Mouse (Mus musculus) adrenal gland, postnatal 36 days (tissue): ENCODE measurements around the gene Tdgf1. TPM values are rescaled to one million over a fixed set of nuclear protein-coding genes. Genes with fewer than 3 reads are reported as not detected.

ENCODE experiments used
- DNase-seq, 2 experiments: peaks; one replicate each; pipeline ENCODE4 v3.0.0; 2021; ENCODE audit warnings: mixed read lengths in 1 of 2
- microRNA-seq: library from miRNA; unstranded; fragments of <30 nt; microRNA quantifications from one replicate; pipeline ENCODE4 v1.2.0, GENCODE M21; 2021
- total RNA-seq, 2 experiments: library from RNA; stranded (reverse); gene quantifications; 2 replicates each; pipeline ENCODE4 v1.2.3; 2021

Gene Tdgf1
- total RNA-seq, 2 experiments from 2014 or later: not detected

DNA sequence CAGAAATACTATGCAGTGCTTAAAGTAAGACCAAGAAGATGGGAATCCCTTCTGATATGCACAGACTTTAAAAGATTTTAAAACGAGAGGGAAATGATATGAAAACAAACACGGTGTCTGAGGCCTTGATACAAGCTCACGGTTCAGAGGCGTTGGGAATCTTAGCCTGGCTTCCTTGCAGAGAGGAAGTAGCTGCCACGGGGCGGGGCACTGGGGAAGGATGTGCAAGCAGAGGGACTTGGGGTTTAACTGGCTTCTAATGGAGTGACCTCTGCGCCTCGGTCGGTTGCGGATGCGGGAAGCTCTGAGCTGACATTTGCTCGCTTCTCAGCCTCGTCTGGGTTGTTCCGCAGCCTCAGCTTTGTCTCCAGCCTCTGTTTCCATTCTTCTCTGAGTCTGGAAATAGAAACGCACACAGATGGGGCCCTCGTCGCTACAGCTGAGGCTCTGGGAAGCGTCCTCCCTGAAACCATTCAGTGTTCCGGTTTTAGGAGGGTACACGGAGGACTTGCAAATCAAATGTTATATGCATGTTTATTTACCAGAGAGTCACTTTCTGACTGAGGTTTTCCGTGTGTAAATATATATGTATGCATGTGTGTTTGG, 31.2 kb downstream of the Tdgf1 start:
- DNase-seq: no peak

GRCm38 (mm10) chr9:110909371-110909967, 36.5 kb downstream of the Tdgf1 start:
- no peak for DNase-seq

DNA sequence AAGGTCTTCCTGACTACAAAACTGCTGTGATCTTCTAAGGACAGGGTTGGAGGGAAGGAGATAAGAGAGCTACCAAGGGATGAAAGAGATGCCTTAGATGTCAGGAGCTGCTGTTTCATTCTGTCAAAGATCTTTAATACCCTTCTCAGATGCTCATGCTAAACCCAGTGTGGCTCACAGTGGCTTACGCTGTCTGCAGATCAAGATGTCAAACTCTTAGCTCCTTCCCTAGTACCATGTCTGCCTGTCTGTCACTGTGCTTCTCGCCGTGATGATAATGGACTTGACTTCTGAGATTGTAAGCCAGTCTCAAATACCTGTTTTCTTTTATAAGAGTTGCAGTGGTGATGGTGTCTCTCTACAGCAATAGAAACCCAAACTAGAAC, 37.3 kb downstream of the Tdgf1 start:
- DNase-seq: no peak

DNA sequence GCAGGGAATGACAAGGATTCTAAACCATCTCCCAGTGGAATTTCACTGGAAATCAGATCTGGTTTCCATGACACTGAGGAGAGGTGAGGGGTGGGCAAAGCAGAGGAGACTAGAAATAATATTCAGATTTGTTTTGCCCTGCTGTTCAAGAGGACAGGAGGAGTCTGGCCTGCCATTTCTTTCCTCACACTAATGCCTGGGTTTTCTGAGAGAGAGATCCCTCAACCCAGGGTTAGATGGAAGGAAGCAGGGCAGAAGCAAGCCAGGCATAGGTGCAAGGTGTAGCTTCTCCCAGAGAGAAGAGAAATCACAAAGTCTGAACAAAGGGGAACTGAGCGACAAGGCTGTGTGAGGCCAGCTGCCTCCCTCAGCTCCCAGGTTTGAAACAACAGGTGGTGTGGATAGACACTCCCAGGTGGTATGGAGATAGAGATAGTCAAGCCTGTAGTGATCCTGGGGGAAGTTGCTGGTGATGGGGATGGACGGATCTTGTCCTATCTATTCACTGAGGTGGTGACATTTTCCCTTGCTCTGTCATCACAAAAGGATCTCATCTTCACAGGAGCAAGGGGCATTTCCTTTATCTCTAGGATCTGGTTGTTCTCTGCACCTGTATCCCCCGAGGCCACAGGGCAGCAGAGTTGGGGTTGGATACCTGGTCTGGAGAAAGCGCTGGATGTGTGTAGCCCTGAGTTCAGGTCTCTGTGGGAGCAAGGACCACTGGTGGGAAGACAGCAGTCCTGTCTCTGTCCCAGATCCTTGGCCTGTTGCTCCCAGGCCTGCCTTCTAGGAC, 37.9 kb downstream of the Tdgf1 start:
- no peak for DNase-seq

- no peak for DNase-seq
Observed at GRCm38 (mm10) chr9:110907201-110907837, 38.6 kb downstream of the Tdgf1 start.

GRCm38 (mm10) chr9:110902271-110902670, 43.7 kb downstream of the Tdgf1 start:
- DNase-seq: no peak

DNA sequence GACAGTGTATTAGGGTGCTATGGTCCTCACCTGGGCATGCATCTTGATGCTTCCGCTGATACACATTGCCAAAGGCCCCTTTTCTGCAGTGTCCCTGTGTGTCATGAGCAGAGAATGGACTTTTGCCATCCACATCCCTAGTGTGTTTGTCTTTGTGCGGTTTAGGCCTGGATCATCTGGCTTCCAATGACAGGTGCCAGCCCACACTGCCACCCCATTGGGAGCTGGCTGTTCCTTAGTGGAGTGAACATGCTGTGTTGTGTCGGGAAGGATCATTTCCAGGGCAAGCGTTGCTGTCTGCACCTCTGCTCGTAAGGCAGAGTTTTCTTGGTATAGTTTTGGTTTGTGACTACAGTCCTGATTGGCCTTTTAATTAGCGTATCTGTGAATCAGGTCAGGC, 44.8 kb downstream of the Tdgf1 start:
- no peak for DNase-seq

DNA sequence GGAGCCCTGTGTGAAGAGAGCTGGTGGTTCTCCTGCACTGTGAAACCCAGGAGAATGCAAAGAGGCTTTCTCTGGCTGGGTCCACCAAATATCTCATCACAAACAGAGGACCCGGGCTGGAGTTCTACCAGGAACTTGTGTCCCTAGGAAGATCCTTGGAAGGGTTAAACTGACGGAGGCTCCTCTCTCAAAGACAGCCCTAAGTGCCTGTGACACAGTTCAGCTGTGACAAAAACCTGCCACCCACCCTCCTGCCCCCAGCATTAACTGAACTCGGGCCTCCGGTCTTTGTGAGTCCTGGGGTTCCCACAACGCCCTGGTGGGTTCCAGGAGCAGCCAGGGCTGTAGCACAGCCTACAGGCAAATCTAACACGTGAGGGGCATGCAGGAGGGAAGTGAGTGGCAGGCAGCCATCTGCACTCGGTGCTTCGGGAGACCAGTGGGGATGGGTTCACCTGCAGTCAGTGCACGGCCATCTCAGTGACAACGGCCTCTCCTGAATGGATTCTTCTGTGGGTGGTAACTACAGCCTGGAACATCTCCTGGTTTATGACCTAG, 46.4 kb downstream of the Tdgf1 start:
- no peak for DNase-seq

DNA sequence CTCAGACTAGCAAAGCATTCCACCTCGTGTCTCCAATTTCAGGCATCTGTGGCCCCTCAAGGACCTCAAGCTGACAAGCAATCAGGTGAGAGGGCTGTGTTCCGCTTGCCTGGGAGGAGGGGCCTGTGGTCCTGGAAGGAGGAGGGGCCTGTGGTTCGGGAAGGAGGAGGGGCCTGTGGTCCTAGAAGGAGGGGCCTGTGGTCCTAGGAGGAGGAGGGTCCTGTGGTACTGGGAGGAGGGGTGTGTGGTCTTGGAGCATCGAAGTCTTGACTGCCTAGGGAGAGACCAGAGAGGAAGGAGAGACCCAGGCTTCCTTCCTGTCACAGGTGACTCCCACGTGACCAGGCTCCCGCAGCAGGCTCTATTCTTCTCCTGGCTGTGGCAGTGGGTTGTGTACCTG, 49.4 kb downstream of the Tdgf1 start:
- DNase-seq: no peak

DNA sequence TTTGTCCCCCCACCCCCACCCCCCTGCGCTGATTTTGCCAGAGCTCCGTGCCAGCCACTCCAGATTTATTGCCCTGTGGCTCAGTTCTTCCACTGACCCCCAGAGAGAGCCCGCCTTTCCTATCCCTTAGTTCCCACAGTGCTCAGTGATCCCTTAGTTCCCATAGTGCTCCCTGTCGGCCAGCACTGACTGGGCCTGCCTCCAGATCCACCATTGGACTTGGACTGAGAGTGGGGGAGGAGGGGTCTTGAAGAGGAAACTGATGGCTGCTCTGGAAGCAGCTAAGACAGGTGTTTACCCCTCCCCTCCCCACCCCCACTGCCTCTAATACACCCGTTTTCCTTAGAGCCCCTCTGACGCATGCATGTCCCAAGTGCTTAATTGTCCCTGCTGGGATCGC, 50.0 kb downstream of the Tdgf1 start:
- DNase-seq: no peak

DNA sequence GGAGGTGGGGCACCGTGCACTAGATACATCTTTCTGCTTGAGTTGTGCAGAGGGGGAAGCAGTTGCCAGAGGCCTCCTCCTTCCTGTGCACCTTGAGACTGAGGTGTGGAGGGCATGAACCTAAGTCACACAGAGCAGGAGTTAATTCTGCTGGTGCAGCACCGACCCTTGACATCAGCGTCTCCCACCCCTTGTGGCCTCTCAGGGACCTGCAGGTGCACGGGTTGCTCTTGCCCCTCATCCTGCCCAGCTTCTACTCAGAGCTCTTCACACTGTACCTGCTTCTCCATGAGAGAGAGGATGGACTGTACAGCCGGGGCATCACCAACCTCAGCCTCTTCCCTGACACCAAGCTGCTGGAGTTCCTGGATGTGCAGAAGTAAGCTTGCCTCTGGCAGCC, 50.5 kb downstream of the Tdgf1 start:
- DNase-seq: no peak

DNA sequence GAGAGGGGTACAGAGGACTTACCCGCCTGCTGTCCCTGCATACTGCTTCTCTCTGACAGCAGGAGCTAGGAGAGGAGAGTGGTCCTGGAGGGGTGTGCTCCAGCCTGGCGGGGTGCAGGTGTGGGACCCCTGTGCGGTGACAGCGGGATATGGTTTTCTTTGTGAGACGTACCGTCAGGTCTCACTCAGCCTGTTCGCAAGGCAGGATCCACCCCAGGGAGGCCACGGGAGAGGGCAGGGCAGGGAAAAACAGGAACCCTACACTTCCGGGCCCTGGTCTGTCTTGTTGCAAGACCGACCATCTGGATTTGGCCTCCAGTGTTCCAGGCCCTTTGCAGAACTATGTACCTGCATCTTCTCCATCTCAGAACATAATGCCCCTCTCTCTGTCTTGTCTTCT, 52.5 kb downstream of the Tdgf1 start:
- no peak for DNase-seq

DNA sequence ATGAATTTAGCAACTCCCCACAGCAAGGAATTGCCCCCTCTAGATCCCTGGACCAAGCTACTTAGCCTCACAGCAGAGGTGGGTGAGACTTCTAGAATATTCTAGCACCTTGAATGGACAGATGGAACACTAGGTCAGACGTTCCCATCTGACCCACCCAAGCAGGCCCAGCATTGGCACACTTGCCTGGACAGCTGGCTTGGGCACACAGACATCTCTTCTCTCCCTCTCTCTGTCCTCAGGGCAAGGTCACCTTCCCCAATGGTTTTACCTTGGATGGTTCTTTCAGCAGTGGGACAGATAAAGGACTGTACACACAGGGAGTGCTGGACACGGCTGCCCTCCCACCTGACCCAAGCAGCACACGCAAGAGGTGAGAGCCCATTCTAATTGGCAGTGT, 53.4 kb downstream of the Tdgf1 start:
- DNase-seq: no peak

GRCm38 (mm10) chr9:110891077-110891828, 54.7 kb downstream of the Tdgf1 start:
- DNase-seq: peak in 1 of 2 experiments; percentile 34

DNA sequence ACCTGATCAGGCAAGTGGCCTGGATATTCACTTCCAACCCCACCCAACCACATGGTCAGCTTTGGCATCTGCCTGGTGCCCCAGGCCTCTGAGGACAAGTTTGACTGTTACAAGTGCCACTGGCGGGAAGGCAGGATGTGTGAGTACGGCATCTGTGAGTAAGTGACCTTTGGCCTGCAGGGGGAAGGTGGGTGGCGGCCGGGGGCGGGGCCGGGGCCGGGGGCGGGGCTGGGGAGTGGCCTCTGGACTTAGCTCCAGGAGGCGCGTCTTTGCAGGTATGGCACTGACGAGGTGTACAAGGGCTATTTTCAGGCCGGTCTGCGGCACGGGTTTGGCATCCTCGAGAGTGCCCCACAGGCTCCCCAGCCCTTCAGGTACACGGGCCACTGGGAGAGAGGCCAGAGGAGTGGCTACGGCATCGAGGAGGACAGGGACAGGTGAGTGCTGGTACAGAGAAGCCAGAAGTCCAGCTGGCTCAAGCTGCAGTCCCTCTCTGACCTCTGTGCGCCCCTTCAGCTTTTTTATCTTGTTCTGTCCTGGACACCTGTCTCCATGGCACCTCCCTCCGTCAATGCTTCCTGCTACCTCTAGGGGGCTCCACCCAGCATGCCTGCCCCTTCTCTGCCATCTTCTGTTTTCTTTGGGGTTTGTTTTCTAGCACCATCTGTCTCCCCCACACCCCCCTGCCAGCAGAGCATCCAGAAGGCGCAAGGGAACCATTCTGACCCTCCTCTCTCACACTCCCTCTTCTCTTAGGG, 55.8 kb downstream of the Tdgf1 start:
- no peak for DNase-seq

Small RNAs within 50 kb of the gene (microRNA-seq; reads per million reads assigned to microRNA genes)
- gene Gm24269: not detected

Other genes starting within 250 kb of the Tdgf1 start
- 1 to 10 TPM; 1.8 to 2.2 TPM for gene Myl3, start 204.3 kb downstream of the Tdgf1 start, total RNA-seq
- 10 to 100 TPM; 12.5 to 23.1 TPM for gene Pth1r, start 199.0 kb downstream of the Tdgf1 start, total RNA-seq
- gene Prss42, start 148.0 kb downstream of the Tdgf1 start, total RNA-seq: not detected
- not detected for gene Prss44, start 132.2 kb downstream of the Tdgf1 start, total RNA-seq
- gene Prss43, start 119.5 kb downstream of the Tdgf1 start, total RNA-seq: not detected
- not detected for gene Prss45, start 111.6 kb downstream of the Tdgf1 start, total RNA-seq
- not detected for gene Prss46, start 101.7 kb downstream of the Tdgf1 start, total RNA-seq
- not detected for gene Prss50, start 88.2 kb downstream of the Tdgf1 start, total RNA-seq
- gene Als2cl, start 66.3 kb downstream of the Tdgf1 start, total RNA-seq: 10 to 100 TPM; 12.4 to 16.0 TPM
- gene Tmie, start 66.0 kb downstream of the Tdgf1 start, total RNA-seq: 1 to 10 TPM; 2.0 to 3.0 TPM
- gene Fam240a, start 29.3 kb downstream of the Tdgf1 start, total RNA-seq: not detected
- 10 to 100 TPM in 1 of 2 experiments, 1 to 10 TPM in 1; 7.9 to 11.1 TPM for gene Lrrc2, start 5.4 kb upstream of the Tdgf1 start, total RNA-seq
- 1 to 10 TPM; 2.3 to 4.9 TPM for gene Rtp3, start 44.4 kb upstream of the Tdgf1 start, total RNA-seq
- gene Ltf, start 73.1 kb upstream of the Tdgf1 start, total RNA-seq: 1 to 10 TPM in 1 of 2 experiments, under 1 TPM in 1; 0.66 to 1.1 TPM
- 1 to 10 TPM; 7.2 to 9.2 TPM for gene Ccrl2, start 111.4 kb upstream of the Tdgf1 start, total RNA-seq
- gene Lrrfip2, start 171.4 kb upstream of the Tdgf1 start, total RNA-seq: 10 to 100 TPM; 53.0 to 57.3 TPM